In the genomic region with DNA sequence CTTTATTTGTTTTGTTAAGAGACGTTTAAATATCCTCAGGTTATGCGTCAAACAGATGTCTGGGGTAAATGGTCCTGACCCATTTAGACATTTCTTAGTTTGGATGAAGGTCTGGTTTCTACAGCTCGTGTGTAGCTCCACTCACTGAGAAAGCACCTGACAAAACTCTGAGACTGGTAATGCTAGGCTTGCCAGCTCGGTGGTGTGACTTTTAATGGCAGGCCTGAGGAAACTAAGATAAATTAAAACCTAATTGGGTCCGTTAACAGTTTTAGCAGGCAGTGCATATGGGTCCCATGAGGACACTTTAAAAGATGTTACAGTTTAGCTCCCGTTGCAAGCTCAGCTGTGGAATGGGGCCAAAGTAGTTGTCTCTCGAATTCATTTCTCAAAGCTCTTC, we compare ENCODE assay signal across 16 mouse cellular contexts.
"Had no signal": no experiment of that assay in that cellular context is flagged by ENCODE, and none has a peak within 500 bp of the region (broad histone marks: within the 10 kb centered on the region; RNA-seq: fewer than 3 reads in every experiment).

No protein-coding gene starts in this region.

- DNase-seq: kidney, adult 2 months; kidney, postnatal 14 days; layer of hippocampus, adult 9-11 months; lung, postnatal 14 days; right cerebral cortex, adult 18-20 months; right cerebral cortex, postnatal 25 days; thymus, adult 18-20 months; thymus, postnatal 14 days had no signal

- H3K9me3 ChIP-seq: kidney, embryonic 15.5 days; lung, embryonic 15.5 days had no signal

- H3K9ac ChIP-seq: kidney, embryonic 15.5 days; lung, embryonic 15.5 days had no signal

- ATAC-seq: intestine, embryonic 16.5 days; midbrain, embryonic 16.5 days had no signal

- H3K27me3 ChIP-seq: kidney, embryonic 15.5 days; lung, embryonic 15.5 days; megakaryocyte, embryonic 14.5 days had no signal

- H3K4me3 ChIP-seq: kidney, embryonic 15.5 days; lung, embryonic 15.5 days; megakaryocyte, embryonic 14.5 days had no signal

- H3K4me1 ChIP-seq: kidney, embryonic 15.5 days; lung, embryonic 15.5 days; megakaryocyte, embryonic 14.5 days had no signal

- H3K4me2 ChIP-seq: kidney, embryonic 15.5 days; liver, embryonic 11.5 days; lung, embryonic 15.5 days; midbrain, embryonic 11.5 days had no signal

- H3K36me3 ChIP-seq: kidney, embryonic 15.5 days; lung, embryonic 15.5 days had no signal

- H3K27ac ChIP-seq: kidney, embryonic 15.5 days; lung, embryonic 15.5 days; macrophage had no signal
